Mouse (Mus musculus) CH12.LX (cell line): ENCODE results near the gene Med15. TPM values are rescaled to one million over a fixed set of nuclear protein-coding genes. Genes with fewer than 3 reads are reported as not detected.

ENCODE experiments used
- DNase-seq: peaks from one replicate; pipeline ENCODE4 v3.0.0-alpha.2; 2013; ENCODE audit errors: extremely low read depth
- H3K27ac ChIP-seq: 2 replicates; pipeline ENCODE4 v1.5.1; 2012; ENCODE audit warnings: low read depth, mild to moderate bottlenecking, control low read depth, moderate library complexity; ENCODE audit not compliant: insufficient read depth
- H3K27me3 ChIP-seq: replicated peaks from 2 replicates; pipeline ENCODE3; 2012; ENCODE audit warnings: inconsistent platforms
- H3K36me3 ChIP-seq, 2 experiments: replicated peaks in 1 of 2; 2 replicates each; pipeline versions ENCODE3 to v1.6.1; 2012; ENCODE audit warnings: inconsistent platforms in 1 of 2, low read length in 1 of 2, mild to moderate bottlenecking in 1 of 2, mixed read lengths in 1 of 2, moderate library complexity in 1 of 2; ENCODE audit not compliant: control insufficient read depth in 1 of 2, insufficient read depth in 1 of 2
- H3K4me1 ChIP-seq, 2 experiments: 2 replicates each; pipeline ENCODE4 v1.6.1; 2012; ENCODE audit warnings: inconsistent platforms in 1 of 2, moderate library complexity in 1 of 2; ENCODE audit not compliant: insufficient read depth in 2 of 2, control insufficient read depth in 1 of 2
- H3K4me2 ChIP-seq: 2 replicates; pipeline ENCODE4 v1.6.1; 2012; ENCODE audit warnings: low read depth, mild to moderate bottlenecking, control low read depth; ENCODE audit not compliant: poor library complexity, insufficient read depth, severe bottlenecking
- H3K4me3 ChIP-seq, 3 experiments: fragments of 150-350 bp in 1 of 3; sonication (generic) in 1 of 3; replicated peaks in 1 of 3; 2 replicates each; pipeline versions ENCODE3 to v1.5.1; 2011 to 2012; ENCODE audit warnings: low read depth in 2 of 3, low read length in 2 of 3, mild to moderate bottlenecking in 2 of 3, moderate library complexity in 2 of 3, control low read depth in 1 of 3, improper control_type of control experiment in 1 of 3, inconsistent platforms in 1 of 3, mixed read lengths in 1 of 3; ENCODE audit not compliant: poor library complexity in 1 of 3
- H3K79me2 ChIP-seq: replicated peaks from 2 replicates; pipeline ENCODE4 v1.6.1; 2012; ENCODE audit warnings: mild to moderate bottlenecking, moderate library complexity; ENCODE audit not compliant: control insufficient read depth, poor library complexity, insufficient read depth, severe bottlenecking; ENCODE audit errors: extremely low read depth
- H3K9ac ChIP-seq: 2 replicates; pipeline ENCODE4 v1.6.1; 2012; ENCODE audit warnings: low read depth, mild to moderate bottlenecking, control low read depth, moderate library complexity; ENCODE audit not compliant: insufficient read depth
- H3K9me3 ChIP-seq: replicated peaks from 2 replicates; pipeline ENCODE3; 2012; ENCODE audit warnings: low read length, inconsistent platforms, mixed read lengths
- CTCF ChIP-seq, 2 experiments: IDR thresholded peaks in 1 of 2; conservative IDR thresholded peaks in 1 of 2; 2 replicates each; pipeline ENCODE4 v1.5.1; 2011 to 2012; ENCODE audit warnings: low read depth in 2 of 2, low read length in 2 of 2, improper control_type of control experiment in 1 of 2, inconsistent platforms in 1 of 2, mild to moderate bottlenecking in 1 of 2, moderate library complexity in 1 of 2
- ELF1 ChIP-seq: IDR thresholded peaks from 2 replicates; pipeline ENCODE4 v1.6.1; 2014; ENCODE audit warnings: low read depth, mild to moderate bottlenecking, inconsistent platforms, low read length, improper control_type of control experiment
- EP300 ChIP-seq: IDR thresholded peaks from 2 replicates; pipeline ENCODE4 v1.6.1; 2011; ENCODE audit warnings: low read length, improper control_type of control experiment
- GABPA ChIP-seq: IDR thresholded peaks from 2 replicates; pipeline ENCODE4 v1.6.1; 2012; ENCODE audit warnings: low read depth, low read length, improper control_type of control experiment, inconsistent platforms; ENCODE audit not compliant: insufficient replicate concordance
- IRF4 ChIP-seq: IDR thresholded peaks from 2 replicates; pipeline ENCODE4 v1.6.1; 2014; ENCODE audit warnings: low read depth, mild to moderate bottlenecking, inconsistent platforms, low read length, improper control_type of control experiment
- JUN ChIP-seq: IDR thresholded peaks from 2 replicates; pipeline ENCODE4 v1.6.1; 2011; ENCODE audit warnings: low read depth, mild to moderate bottlenecking, low read length, improper control_type of control experiment, moderate library complexity; ENCODE audit not compliant: insufficient read depth
- MAFK ChIP-seq: IDR thresholded peaks from 2 replicates; pipeline ENCODE4 v1.6.1; 2011; ENCODE audit warnings: low read length, improper control_type of control experiment; ENCODE audit not compliant: insufficient replicate concordance
- MAX ChIP-seq: IDR thresholded peaks from 2 replicates; pipeline ENCODE4 v1.6.1; 2011; ENCODE audit warnings: low read length, improper control_type of control experiment
- MAZ ChIP-seq: IDR thresholded peaks from 2 replicates; pipeline ENCODE4 v1.6.1; 2012; ENCODE audit warnings: low read depth, mild to moderate bottlenecking, inconsistent platforms, low read length, improper control_type of control experiment, moderate library complexity
- MXI1 ChIP-seq: IDR thresholded peaks from 2 replicates; pipeline ENCODE4 v1.6.1; 2011; ENCODE audit warnings: mild to moderate bottlenecking, low read depth, low read length, improper control_type of control experiment
- MYC ChIP-seq: IDR thresholded peaks from 2 replicates; pipeline ENCODE4 v1.6.1; 2011; ENCODE audit warnings: low read depth, mild to moderate bottlenecking, improper control_type of control experiment, low read length
- POLR2A ChIP-seq: IDR thresholded peaks from 2 replicates; pipeline ENCODE4 v1.6.1; 2011; ENCODE audit warnings: low read depth, mild to moderate bottlenecking, improper control_type of control experiment, low read length
- POLR2AphosphoS2 ChIP-seq: IDR thresholded peaks from 2 replicates; pipeline ENCODE4 v1.6.1; 2011; ENCODE audit warnings: low read depth, low read length, improper control_type of control experiment
- RAD21 ChIP-seq: IDR thresholded peaks from 2 replicates; pipeline ENCODE4 v1.6.1; 2011; ENCODE audit warnings: low read depth, mild to moderate bottlenecking, low read length, improper control_type of control experiment, moderate library complexity
- SIN3A ChIP-seq: IDR thresholded peaks from 2 replicates; pipeline ENCODE4 v1.6.1; 2012; ENCODE audit warnings: low read length, improper control_type of control experiment, inconsistent platforms
- TCF12 ChIP-seq: IDR thresholded peaks from 2 replicates; pipeline ENCODE4 v1.6.1; 2014; ENCODE audit warnings: low read depth, mild to moderate bottlenecking, inconsistent platforms, low read length, improper control_type of control experiment
- UBTF ChIP-seq: IDR thresholded peaks from 2 replicates; pipeline ENCODE4 v1.6.1; 2012; ENCODE audit warnings: low read depth, mild to moderate bottlenecking, inconsistent platforms, low read length, improper control_type of control experiment, moderate library complexity
- USF1 ChIP-seq: IDR thresholded peaks from 2 replicates; pipeline ENCODE4 v1.6.1; 2014; ENCODE audit warnings: low read depth, mild to moderate bottlenecking, inconsistent platforms, low read length, improper control_type of control experiment
- USF2 ChIP-seq: conservative IDR thresholded peaks from 2 replicates; pipeline ENCODE4 v1.6.1; 2011; ENCODE audit warnings: low read depth, low read length, improper control_type of control experiment
- ZKSCAN1 ChIP-seq: IDR thresholded peaks from 2 replicates; pipeline ENCODE4 v1.6.1; 2012; ENCODE audit warnings: low read depth, inconsistent platforms, low read length, improper control_type of control experiment, borderline replicate concordance
- dilution Hi-C: fragments of 300-500 bp; cut with MboI; formaldehyde crosslinking; loops from 2 replicates; pipeline ENCODE4 v1.14.3; 2020; ENCODE audit warnings: low sequenced_read_pairs; ENCODE audit not compliant: extremely low pct_unique_long_range_greater_than_20kb, extremely low pct_ligation_motif_present
- in situ Hi-C: fragments of 300-500 bp; cut with MboI; formaldehyde crosslinking; loops from 3 replicates; pipeline ENCODE4 v1.14.3; 2019; ENCODE audit warnings: low sequenced_read_pairs, low pct_ligation_motif_present, low pct_unique_long_range_greater_than_20kb, mixed read lengths
- polyA plus RNA-seq: library from polyadenylated mRNA; unstranded; fragments of >175 nt; gene quantifications from 2 replicates; pipeline ENCODE4 v1.2.1, GENCODE M21; 2012; ENCODE audit warnings: low read depth; ENCODE audit not compliant: insufficient read length
- total RNA-seq, 2 experiments: library from RNA; depleted of rRNA; stranded (reverse); fragments of 300-350 nt in 1 of 2; fragments of >200 nt in 1 of 2; gene quantifications; 2 replicates each; pipeline ENCODE4 v1.2.3; 2012 to 2014

The Med15 gene
- total and polyA plus RNA-seq, 3 experiments, result 20.1 to 78.1 (median 42.6) TPM

GRCm38 (mm10) chr16:17639081-17639480 lies 93.6 kb downstream of the Med15 start:
- Histone ChIP-seq H3K9me3 (no peaks in the 10 kb centered on the region), H3K27me3 (no peaks in the 10 kb centered on the region), H3K4me1 (no peaks in the 10 kb centered on the region), H3K36me3 (peaks cover 73 to 94% of the 10 kb centered on the region in 2 experiments), H3K9ac (no peak overlapping the region), H3K27ac (no peak overlapping the region), H3K4me3 (no peak overlapping the region), H3K4me2 (no peak overlapping the region), H3K79me2 (no peaks in the 10 kb centered on the region)
- in situ Hi-C loops, result no loop called here
- DNase-seq, result no peak
- TF ChIP-seq MAFK (no peak), EP300 (no peak), ZKSCAN1 (no peak), MYC (no peak), RAD21 (no peak), POLR2AphosphoS2 (no peak), JUN (no peak), MAX (no peak)
- dilution Hi-C loops, result no loop called here

- Histone ChIP-seq H3K9me3 (no peaks in the 10 kb centered on the region), H3K36me3 (peaks cover 74 to 94% of the 10 kb centered on the region in 2 experiments), H3K9ac (no peak overlapping the region), H3K4me1 (no peaks in the 10 kb centered on the region), H3K4me2 (no peak overlapping the region), H3K27me3 (no peaks in the 10 kb centered on the region), H3K79me2 (no peaks in the 10 kb centered on the region), H3K4me3 (no peak overlapping the region), H3K27ac (no peak overlapping the region)
- no peak for TF ChIP-seq USF2
- no peak for TF ChIP-seq ELF1
- TF ChIP-seq MXI1, result no peak
- no peak for TF ChIP-seq ZKSCAN1
- TF ChIP-seq USF1, result no peak
- TF ChIP-seq SIN3A, result no peak
- no peak for TF ChIP-seq EP300
- no peak for TF ChIP-seq MAZ
- TF ChIP-seq CTCF (conservative IDR thresholded peaks at IDR 0.05 in 1 of 2, IDR thresholded peaks at IDR 0.05 in 1 of 2; ENCODE audit: low read depth in 2 of 2, low read length in 2 of 2), result no peak
- TF ChIP-seq POLR2A, result no peak
- no peak for TF ChIP-seq MAFK
- TF ChIP-seq MYC, result no peak
- no peak for TF ChIP-seq UBTF
- TF ChIP-seq IRF4, result no peak
- no peak for TF ChIP-seq TCF12
- no peak for TF ChIP-seq GABPA
- dilution Hi-C loops (no loop called here), in situ Hi-C loops (no loop called here)
- DNase-seq, result no peak
These were observed 94.6 kb downstream of the Med15 start for GRCm38 (mm10) chr16:17638036-17638628.
